Mouse (Mus musculus): Measurements from ENCODE around the gene Glt6d1.

- no peak for TF ChIP-seq MAX (IDR thresholded peaks at IDR 0.05; ENCODE audit: low read length)
- no peak for TF ChIP-seq CHD1 (IDR thresholded peaks at IDR 0.05; ENCODE audit: low read depth, low read length)
- TF ChIP-seq HCFC1 (IDR thresholded peaks at IDR 0.05; ENCODE audit: low read depth, low read length) = no peak
- TF ChIP-seq POLR2AphosphoS2 (IDR thresholded peaks at IDR 0.05; ENCODE audit: low read depth, low read length) = no peak
- no peak for TF ChIP-seq ELF1 (IDR thresholded peaks at IDR 0.05; ENCODE audit: low read depth, low read length)
- TF ChIP-seq BHLHE40 (IDR thresholded peaks at IDR 0.05; ENCODE audit: low read depth, low read length) = no peak
- TF ChIP-seq CTCF (conservative IDR thresholded peaks at IDR 0.05 in 1 of 2, IDR thresholded peaks at IDR 0.05 in 1 of 2; ENCODE audit: low read depth in 2 of 2, low read length in 2 of 2) = no peak
- no peak for TF ChIP-seq CHD2 (IDR thresholded peaks at IDR 0.05; ENCODE audit: low read length)
- TF ChIP-seq MXI1 (IDR thresholded peaks at IDR 0.05; ENCODE audit: low read depth, low read length) = no peak
- no peak for TF ChIP-seq POLR2A (IDR thresholded peaks at IDR 0.05; ENCODE audit: low read depth, low read length)
- TF ChIP-seq RCOR1 (conservative IDR thresholded peaks at IDR 0.05; ENCODE audit: low read depth, low read length) = no peak
Measured at GRCm38 (mm10) chr2:25865412-25865811, 49.8 kb upstream of the Glt6d1 start.

Data from CH12.LX (cell line).